Mouse (Mus musculus): Measurements from ENCODE around the gene AU040320. TPM values are rescaled to one million over a fixed set of nuclear protein-coding genes. Genes with fewer than 3 reads are reported as not detected.

AU040320 gene
- total RNA-seq, 2 experiments from 2014 or later, result 21.3 to 22.8 TPM

DNA sequence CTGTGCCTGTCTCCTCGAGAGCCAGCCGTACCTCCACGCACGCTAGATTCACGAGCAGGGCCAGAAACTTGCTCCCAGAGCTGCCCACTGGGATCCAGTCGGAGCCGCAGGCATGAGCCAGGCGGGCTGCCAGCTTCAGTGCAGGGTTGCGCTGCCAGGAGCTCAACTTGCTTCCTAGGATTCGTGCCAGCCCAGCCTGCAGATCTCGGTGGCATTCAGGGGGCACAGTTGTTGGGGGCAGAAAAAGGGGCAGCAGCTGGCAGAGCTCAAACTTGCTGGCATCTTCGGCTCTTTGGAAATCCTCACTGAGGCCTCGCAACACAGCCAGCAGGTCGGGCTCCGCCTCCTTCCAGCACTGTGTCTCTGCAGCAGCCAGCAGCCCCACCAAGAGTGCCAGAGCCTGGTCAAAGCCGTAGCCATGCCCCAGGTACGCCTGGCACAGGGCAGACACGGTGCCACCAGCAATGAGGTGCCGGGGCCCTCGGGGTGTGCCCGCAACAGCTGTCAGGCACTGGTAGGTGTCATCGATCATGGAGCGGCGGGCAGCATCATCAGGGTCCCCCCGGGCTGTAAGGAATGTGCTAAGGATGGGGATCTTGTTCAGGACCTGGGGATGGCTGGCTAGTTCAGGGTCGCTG, 3.2 kb upstream of the AU040320 start:
- DNase-seq, result peak; percentile 74

DNA sequence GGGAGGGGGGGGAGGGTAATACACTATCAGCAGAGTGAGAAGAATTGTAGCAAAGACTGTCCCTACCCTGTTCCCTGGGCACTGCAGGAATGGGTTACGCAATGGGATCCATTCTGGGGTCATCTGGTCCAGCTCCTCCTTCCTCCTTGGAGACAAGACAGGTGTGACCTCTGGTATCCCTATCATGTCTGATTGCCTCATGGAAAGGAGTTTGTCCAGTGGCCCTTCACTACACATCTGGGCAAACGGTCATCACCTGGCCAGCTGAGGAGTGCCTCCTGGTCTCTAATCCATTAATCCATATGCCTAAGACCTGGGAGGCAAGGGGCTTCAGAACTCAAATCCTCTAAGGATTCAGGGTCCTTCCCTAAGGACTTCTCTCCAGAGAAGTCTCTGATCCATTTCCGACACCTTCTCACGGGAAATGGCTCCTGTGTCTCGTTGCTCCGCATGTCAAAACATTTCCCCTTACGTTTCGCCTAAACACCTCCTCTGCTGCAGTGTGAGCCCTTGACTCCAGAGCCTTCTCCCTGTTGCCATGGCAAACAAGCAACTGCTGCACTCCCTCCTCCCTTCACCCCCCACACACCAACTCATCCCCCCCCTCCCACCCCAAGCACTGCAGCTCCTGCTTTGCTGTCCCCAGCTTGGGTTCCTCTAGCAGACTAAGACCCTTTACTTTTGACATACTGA, 2.3 kb upstream of the AU040320 start:
- DNase-seq, result no peak

DNA sequence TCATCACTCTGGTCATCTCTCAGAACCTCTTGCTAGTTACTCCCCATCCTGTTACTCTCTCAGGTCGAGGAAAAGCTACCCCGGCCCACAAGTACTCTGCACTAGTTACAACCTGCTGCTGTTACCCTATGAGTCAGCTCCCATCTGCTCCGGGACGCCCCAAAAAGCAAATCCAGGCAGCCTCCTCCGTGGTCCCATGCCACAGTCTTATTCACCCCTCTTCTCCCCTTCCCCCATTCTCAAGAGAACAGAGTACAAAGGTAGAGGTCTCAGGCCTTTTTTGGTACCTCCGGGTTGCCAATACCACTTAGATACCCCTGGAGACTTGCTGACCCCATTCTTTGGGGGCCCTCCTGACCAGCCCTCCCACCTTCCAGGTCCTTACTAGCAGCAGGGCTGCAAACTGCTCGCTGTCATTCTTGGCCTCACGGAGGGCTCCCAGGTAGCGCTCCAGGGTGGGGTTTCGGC, 1.8 kb upstream of the AU040320 start:
- no peak for DNase-seq

DNA sequence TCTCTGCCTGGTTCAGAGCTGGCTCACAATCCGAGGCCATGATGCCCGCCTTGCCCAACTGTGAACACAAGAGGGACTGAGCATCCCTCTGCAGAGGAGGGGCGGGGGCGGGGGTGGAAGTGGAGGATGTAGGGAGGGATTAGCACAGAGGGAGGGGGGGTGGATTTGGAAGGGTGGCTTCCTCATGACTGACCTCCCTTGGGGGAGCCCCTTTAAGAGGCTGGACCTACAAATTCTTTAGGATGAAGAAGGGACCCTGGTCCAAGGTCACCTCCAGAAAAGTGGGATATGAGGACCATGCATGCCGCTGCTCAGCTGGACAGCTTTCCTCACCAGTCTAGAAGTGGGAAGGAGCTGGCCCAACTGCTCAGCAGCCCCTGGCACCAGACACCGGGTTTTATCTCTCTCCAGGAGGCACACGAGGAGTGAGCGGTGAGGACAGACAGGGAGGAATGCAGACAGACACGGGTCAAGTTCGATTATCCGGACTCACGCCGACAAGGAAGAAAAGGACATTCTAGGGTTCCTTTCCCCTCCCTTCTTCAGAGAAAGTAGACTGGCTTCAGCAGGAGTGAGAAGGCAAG, 1.2 kb upstream of the AU040320 start:
- DNase-seq, result no peak

DNA sequence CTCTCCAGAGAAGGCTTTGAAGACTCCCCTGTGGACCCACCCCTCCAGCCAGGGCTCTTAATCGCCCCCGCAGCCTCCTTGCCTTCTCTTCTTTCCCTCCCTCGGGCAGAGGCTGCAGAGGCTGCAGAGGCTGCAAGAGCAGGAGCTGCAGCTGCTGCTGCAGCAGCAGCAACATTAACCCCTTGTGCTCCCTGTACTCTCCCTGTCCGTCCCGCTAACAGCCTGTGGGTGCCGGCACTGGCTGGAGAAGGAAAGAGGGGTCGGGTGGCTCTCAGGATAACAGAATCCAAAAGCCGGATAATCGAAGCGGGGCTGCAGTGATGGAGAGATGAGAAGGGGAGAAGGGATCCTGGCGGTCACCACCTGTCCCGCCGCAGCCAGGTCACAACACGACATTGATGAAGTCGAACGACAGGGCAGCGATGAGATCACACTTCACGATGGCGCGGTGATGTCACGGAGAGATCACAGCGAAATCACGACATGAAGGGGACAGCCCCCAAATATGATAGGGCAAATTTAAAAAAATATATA, 669 bp upstream of the AU040320 start:
- DNase-seq, result no peak

DNA sequence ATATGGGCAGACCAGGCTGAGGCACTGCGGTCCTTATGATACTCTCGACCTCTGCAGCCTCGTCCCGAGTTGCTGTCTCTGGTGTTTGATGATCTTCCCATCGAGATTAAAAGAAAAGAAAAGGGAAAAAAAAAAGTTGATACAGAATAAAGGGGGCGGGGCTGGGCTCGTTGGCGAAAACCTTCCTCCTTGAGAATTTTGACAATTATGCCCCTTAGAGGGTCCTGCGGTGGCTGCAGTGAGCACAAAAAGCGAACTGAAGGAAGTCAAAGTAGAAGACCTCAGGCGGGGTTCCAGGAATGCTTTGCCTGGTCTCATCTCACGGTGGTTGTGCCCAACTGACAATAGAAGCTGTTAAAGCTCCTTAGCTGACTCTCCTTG, 877 bp downstream of the AU040320 start:
- DNase-seq, result no peak

DNA sequence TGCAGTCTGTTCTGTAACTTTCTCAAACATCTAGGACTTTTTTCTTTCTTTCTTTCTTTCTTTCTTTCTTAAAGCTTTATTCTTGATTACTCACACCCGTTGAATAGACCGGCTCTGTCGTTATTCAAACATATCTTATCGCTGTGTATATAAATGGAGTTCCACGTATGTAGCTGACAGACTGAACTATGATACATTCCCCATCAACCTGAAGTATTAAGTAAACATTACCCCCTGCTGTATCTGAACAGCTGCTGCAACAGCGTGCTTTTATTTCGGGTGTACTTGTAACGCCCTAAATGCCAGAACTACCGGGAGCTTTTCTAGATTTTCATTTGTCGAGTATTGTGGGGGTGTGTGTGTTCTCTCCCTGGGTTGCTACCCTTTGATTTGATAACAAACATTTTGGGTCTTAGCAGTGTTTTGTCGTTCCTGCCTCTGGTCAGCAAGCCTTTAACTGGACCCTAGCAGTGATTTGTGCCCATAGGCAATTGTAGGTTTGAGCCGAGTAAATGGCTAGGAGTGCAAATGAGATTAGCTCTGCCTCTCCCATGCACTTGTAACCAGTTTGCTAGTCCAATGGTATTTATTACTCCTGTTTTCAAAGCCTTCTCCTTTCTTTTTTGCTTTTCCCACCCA, 1.5 kb downstream of the AU040320 start:
- no peak for DNase-seq

DNA sequence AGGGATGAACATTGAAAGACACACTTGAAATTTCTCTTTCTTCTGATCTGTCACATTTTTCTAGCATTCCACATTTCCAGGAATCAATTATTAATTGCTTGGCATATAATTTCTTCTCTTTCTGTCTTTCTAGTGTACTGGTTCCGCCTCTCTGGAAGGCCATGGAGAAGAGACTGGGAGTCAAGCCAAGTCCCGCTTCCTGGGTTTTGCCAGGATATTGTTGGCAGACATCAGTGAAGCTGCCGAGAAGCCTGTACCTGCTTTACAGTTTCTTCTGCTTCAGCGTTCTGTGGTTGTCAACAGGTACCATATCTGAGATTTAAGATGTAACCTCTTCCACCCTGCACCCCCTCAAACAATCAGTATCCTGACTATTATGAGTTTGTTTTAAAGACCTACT, 3.4 kb downstream of the AU040320 start:
- DNase-seq, result peak; percentile 54

DNA sequence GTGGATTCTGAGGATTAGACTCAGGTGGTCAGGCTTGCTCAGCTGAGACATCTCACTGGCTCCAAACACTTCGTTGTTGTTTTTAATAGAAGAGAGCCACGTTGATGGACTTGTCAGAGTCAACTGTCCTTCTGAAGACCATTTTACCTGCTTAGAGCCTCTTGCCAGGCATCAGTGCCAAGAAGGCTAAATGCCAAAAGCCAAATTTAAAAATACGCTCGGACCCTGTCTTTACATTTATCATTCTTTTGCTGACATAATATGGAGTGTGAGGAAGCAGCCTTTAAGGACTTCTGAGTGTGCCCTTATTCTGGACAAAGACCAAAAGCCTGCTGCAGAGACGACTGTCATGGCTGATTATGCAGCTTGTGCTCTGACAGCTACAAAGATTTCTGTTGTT, 5.0 kb downstream of the AU040320 start:
- no peak for DNase-seq

DNA sequence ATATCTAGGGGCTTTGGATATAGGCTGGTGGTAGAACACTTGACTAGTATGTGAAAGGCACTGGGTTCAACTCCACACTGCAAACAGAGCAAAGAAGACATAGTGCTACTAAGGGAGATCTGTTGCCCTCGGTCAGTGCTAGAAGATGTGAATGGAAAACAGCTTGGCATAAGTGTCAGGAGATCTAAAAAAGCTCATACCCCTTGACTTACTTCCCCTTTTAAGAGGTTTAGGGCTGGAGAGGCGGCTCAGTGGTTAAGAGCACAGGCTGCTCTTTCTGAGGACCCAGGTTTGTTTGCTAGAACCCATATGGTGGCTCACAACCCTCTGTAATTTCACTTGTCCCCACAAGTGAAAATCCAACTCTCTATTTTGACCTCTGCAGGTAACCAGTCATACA, 6.1 kb downstream of the AU040320 start:
- DNase-seq, result no peak

DNA sequence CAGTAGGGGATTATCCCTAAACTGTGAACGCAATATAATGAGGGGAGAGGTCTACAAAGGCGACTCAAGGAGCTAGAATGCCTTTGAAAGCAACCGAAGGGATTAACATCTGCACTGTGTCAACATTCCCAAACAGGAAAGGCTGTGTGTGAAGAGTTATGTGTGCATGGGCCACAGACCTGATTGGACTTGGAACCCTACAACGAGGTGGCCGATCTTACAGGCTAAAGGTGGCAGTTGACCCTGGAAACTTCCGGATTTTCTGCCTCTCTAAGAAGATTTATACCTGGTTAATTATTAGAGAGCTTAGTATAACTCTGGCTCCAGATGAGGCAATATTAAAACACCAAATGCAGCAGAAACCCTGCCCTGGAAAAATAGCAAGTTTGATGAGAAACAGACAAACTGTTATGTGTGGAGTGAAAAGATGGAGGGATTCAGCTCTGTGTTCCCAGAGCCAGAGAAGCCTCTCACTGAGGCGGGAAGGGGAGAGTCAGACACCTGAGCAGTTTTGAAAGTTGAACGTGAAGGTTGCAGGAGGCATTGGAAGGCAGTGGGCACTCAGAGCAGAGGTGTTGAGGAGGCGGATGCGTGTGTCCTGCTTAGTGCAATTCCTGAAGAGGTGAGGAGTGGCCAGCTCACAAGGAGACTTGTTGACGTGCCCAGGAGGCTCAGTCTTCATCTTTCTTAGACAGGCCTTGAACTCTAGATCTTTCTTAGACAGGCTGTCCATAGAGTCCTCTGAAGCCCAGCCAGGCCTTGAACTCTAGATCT, 9.4 kb downstream of the AU040320 start:
- no peak for DNase-seq

DNA sequence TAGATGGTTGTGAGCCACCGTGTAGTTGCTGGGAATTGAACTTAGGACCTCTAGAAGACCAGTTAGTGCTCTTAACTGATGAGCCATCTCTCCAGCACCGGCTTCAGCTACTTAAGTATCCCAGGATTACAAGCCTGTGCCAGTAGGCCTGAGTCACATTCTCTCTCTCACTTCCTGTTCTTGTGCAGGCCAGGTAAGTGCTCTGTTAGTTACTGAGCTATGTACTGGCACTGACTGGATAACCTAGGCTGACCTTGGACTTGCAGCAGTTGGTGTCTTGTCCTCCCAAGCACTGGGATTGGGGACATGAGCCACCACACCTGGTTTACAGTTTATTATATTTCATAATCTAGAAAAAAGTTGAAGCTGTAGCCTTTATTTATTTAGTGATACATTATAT, 10.1 kb downstream of the AU040320 start:
- no peak for DNase-seq

DNA sequence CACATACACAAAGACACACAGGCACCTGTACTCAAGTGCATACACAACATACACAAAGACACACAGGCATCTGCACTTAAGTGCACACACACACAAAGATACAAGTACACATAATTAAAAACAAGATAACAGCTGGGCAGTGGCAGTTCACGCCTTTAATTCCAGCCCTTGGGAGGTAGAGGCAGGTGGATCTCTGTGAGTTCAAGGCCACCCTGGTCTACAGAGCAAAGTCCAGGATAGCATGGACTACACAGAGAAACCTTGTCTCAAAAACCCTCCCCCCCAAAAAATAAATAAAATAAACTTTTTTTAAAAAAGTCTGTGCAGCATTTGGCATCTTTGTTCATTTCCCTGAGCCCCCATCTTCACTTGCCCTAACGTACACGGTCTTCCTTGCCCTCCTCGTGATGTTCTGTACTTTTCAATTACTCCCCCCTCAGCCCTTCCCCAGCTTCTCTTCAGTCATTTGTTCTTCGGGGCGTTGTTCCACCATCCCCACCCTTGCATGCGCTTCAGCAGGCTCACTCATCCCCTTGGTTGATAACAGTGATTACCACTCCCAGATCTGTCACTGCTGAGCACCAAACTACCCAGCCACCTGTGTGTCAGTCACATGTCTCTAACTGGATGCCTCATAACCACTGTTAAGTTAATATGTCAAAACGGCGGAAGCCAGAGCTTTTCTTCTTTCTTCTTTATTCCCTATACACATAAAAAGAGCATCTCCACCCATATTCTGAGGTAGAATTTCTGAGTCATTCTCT, 16.6 kb downstream of the AU040320 start:
- no peak for DNase-seq

DNA sequence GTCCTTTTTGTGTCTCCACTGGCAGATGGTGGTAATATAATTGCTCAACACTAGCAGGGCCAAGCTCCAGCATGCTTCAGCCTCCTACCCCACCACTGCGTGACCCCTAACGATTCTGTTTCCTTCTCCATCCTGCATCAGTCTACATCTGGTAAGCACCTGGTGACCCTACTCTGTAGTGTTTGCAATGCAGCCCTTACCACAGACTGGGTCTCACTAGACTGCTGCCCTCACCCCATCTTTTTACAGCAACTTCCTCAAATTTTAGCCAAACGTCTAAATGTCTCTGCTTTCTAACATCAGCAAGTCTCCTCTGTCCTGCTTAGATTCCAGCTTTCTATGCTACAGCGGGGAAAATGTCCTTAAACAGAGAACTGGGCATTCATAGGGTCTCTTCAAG, 17.5 kb downstream of the AU040320 start:
- DNase-seq, result no peak

DNA sequence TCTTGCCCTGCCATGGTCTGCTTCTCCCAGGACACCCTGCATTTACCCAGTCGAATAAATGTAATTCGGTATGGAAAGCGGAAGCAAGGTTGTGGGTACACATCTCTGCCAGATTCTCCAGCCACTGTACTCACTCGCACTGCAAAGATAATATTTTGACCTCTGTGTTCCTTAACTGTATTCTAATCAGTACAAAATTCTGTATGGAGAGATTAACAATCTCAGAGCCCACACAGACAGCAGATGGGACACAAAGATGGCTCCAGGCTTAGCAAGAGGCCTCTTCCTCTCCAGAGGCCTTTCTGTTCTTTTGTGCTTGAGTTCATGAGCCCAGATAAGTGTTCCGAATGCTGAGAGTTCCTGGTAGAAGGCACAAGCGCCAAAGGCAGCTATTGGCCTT, 20.5 kb downstream of the AU040320 start:
- no peak for DNase-seq

DNA sequence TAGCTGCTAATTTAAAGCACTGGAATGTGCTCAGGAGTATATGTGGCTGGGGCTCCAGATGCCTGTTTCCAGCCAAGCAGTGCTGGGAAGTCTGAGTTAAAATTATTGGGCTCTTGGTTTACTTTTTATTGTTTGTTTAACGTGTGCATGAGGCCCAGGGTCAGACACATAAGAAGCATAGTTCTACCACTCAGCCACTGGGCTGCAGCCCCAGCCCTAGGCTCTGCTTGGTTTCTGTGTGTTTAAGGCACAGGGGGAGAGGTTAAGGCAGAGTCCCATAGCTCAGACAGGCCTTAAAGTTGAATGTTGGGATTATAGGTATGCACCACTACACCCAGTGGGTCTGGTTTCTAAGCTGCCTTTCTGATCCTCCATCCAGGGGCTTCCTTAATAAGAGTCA, 21.8 kb downstream of the AU040320 start:
- no peak for DNase-seq

DNA sequence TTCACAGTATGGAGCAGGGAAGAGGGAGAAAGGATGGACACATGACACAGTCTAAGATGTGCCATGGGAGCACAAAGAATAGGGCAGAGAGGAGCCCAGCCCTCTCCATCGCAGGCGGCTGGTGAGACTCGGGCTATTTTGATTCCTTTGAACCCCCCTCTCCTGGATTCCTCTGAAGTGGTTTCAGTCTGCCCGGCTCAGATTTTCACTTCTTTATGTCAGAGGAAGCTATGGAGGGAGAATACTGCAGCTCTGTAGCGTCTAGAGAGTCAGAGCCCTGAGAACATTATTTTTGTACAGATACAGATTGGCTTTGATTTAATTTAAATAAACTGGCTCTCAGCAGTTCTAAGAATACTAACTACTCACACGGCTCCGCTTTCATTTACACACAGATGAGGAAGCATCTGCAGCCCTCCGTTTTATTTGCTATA, 25.8 kb downstream of the AU040320 start:
- DNase-seq, result no peak

DNA sequence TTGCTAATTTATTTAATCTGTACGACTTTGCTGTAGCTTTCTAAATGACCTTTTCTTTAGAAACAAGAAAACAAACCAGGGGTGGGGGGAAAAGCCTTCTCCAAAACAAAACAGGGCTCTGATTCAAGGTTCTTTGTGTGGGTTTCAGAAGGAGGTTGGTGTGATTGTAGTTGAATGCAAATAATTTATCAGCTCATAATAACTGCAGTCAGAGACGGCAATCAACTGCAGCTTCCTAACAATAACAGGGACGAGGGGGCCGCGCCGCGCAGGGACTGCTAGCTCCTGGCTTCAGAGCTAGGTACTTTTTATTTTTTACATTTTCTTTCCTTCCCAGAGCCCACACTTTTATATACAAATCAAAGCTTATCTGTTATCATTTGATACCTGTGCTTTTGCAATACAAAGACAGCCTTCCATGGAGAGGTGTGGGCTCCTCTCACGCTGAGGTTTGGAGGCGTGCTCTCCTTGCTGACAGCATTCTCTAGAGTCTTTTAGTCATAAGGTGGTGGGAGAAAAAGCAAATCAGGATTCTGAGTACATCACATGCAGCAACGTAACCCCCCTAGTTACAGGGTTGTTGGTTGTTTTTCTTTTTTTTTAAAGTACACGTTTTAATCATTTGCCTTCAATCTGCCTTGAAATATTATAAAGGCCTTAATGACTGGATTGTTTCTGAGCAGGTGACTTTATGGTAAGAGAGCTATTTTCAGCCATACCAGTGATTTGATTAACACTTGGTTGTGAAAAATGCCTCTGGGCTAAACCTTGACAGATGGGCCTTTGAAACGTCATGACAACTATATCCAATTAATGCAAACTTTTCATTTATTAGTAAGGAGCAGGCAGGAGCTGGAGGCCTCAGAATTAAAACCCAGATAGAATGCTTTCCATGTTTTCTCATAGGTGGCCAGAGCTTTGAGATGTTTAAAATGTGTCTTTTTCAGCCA, 26.8 kb downstream of the AU040320 start:
- DNase-seq, result no peak

DNA sequence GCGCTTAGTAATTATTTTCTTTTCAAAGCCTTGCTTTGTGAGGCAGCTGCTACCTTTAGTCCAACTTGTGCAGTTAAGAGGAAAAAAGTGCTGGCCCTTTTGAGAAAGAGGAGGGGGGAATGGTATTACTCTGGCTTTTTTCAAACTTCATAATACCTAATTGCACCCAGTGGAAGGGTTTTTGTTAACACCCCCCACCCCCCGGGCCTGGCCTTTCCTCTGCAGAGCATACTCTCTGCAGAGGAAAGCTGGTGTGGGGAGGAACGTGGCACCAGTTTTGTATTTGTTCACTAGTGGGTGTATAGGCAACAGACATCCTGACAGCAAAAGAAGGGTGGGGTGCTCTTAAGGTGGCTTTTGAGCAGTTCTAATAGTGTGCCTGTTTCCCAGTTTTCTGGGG, 28.5 kb downstream of the AU040320 start:
- no peak for DNase-seq

DNA sequence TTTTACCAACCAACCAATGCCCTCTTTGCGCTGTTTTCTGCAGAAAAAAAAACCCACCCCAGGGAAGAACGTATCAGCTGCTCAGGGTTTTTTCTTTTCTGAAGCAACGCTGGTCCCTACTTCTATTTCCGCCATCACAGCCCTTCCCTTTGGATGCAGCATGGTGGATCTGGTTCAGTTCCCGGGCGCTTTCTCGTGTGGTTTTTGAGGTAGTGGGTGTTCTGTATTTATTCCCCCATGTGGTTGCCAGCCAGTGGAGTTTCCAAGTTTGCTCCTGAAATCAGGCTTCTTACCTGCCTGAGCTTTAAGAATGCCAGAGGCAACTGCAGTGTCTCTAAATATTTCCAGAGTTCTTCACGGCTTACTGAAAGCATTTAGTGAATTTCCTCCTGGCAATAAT, 29.2 kb downstream of the AU040320 start:
- DNase-seq, result no peak

DNA sequence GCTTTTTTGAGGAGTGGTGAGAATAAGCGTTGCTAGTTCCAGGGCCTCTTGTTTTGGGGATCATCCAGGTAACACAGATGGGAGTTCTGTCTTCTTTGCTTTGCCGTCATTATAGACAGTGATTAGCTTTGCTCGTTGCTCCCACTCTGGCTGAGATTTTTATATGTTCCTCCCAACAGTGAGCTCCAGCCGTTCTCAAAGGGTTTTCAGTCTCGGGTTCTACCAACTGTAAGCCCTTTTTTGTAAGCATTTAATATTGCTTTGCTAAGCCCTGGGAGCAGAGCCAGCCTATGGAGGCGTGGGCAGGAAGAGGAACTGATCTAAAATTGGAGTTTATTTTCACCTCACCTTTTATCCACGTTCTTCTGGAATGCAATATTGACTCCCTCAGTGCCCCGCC, 29.7 kb downstream of the AU040320 start:
- DNase-seq, result no peak

All from heart, postnatal 4 days (tissue).